Mouse (Mus musculus) myocyte (in vitro differentiated cells): ENCODE data around the gene Igfbp6.

Experiments used
- POLR2A ChIP-seq: IDR thresholded peaks from one replicate; pipeline ENCODE4 v1.6.1; 2011; ENCODE audit warnings: low read depth, mild to moderate bottlenecking, control low read depth, moderate library complexity; ENCODE audit not compliant: insufficient read length
- USF1 ChIP-seq: IDR thresholded peaks from one replicate; pipeline ENCODE4 v1.6.1; 2011; ENCODE audit warnings: low read depth, mild to moderate bottlenecking, control low read depth, moderate library complexity

- TF ChIP-seq USF1 (no peak), POLR2A (peak; percentile 70)
These were observed 38.8 kb upstream of the Igfbp6 start for GRCm38 (mm10) chr15:102105360-102105759.
